Mouse (Mus musculus): ENCODE results near the gene Rpl35.

DNA sequence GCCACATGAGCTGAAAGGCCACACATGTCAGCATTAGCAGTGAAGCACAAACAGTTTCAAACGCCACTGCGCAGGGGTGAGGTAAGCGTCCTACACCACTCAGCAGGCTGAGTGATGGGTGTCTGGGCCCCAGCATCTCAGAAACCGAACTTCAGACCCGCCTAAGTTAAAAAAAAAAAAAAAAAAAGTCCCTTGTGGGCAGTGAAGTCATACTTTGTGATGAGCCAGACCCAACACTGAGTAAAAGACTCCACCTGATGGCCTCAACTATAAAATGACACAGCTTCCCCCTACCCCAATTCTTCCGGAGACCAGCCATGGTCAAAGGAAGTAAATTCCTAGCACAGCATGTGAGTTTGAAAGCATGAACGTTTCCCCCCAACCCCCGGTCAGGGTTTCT, 2.3 kb downstream of the Rpl35 start:
- TF ChIP-seq EP300 (IDR thresholded peaks at IDR 0.05; ENCODE audit: insufficient read depth, low read depth, low read length) (no peak), POLR2A (IDR thresholded peaks at IDR 0.05; ENCODE audit: insufficient read depth, low read depth, low read length) (no peak)
